Mouse (Mus musculus) A20 (cell line): ENCODE results near the gene Cemip2.

Source experiments
- DNase-seq: peaks from one replicate; pipeline ENCODE4 v3.0.0-alpha.2; 2011; ENCODE audit warnings: low read depth, low spot score

The Cemip2 gene

DNA sequence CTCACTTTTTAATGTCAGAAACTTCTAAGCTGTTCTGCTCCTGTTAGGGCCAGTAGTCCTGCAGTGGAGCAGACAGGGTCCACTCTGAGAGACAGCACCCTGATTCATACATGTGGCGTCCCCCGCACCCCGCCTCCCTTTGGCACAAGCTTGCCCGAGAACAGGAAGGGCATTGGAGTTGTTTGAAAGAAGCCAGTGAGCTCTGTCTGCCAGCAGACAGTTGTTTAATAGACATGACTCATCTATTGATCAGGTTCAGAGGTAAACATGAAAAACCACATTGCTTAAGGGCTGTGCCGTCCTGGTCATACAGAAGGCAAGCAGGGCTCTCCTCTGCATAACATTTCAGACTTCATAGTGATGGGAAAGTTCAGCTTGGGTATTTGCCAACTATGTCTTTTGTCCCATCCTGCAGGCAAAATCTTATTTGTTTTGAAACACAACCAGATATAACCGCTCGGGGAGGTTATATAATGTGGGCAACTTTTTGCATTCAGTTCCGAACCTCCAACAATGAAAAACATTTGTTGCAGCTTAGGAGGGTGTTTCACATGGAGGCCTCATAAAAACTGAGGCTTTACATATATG is 36.4 kb downstream of the Cemip2 start:
- no peak for DNase-seq

- peak; percentile 39 for DNase-seq
These were observed 38.1 kb downstream of the Cemip2 start for GRCm38 (mm10) chr19:21816260-21816659.

DNA sequence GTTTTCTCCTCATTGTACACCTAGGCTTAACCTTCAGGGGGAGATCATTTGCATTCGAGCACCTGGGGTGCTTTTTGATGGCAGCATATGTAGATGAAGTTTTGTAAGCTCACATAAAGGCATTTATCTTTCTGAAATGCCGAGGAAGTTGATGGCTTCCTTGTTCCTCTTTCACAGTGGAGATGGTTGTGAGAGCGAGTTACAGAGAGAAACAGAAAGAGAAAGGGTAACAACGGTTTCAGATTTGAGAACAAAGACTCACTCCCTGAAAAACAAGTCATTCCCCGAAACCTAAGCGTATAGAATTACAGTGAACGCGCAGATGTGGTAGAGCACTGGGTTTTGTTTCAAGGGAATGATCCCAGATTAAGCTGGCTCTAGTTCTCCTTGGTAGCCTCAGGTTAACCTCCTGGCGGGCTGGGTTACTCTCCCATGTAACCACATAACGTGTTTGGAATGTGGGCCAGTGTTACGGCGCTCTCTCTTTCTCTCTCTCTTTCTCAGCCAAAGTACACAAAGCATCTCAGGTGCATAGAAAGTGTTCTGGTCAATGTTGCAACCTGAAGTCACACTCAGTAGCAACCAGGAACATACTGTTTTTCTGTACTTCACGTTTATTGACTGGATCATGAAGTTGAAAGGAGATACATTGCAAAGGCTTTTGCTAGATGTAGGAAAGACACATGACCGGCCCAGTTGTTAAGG is 40.0 kb downstream of the Cemip2 start:
- peak; percentile 80 for DNase-seq

DNA sequence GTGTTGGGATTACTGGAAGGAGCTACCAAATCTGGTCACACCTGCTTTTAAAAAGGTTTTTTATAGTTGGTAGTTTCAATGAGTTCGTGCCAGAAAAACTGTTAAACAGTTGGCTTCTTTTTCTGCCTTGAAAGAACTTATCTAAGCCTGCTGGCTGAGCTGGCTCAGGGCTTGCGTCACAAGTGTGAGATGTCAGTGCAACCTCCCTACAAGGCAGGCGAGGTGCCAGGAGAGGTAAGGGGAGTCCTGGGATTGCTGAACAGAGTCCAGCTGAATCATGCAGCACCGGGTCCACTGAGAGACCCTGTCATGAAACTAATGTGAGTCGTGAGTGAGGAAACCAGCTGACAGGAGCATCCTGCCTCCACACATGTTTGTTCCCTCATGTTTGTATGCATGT is 41.4 kb downstream of the Cemip2 start:
- no peak for DNase-seq

DNA sequence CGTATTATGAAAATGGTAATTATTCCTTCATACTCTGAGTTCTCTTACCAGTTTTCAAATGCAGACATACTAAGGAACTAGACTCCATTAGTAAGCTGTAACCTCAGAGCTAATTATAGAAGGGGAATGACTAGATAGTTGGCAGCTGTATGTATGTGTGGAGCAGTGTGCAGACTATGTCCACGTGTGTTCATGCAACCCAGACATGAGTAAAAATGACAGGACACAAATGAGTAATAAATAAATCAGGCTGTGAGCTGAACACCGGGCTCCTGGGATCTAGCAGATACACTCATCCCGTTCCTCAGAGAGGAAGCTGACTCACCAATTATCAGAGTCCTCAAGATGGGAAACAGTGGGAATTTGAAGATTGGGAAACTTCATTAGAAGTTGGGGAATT is 42.0 kb downstream of the Cemip2 start:
- DNase-seq = peak; percentile 40

- DNase-seq = no peak
These were observed 43.7 kb downstream of the Cemip2 start for GRCm38 (mm10) chr19:21821877-21822276.

DNA sequence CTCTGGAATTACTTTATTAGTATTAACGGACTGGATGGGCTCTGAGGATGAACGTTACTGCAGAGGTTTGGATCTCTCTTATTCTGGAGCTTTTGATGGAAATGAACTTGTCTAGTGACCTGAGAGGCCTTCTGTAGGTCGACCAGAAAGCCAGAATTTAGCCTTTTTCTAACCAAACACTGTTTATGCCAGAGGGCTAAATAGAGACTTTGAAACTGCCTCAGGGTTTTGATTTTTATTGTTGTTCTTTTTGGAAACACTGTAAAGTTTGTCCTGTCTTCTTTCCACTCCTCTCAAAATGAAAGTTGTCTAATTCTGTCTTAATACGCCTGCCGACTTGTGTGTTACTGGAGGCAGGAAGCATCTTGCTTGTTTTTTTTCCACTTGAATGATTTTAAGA is 46.0 kb downstream of the Cemip2 start:
- peak; percentile 66 for DNase-seq

- DNase-seq = peak; percentile 21
These were observed 47.2 kb downstream of the Cemip2 start for GRCm38 (mm10) chr19:21825128-21825885.

- DNase-seq = no peak
These were observed 55.4 kb downstream of the Cemip2 start for GRCm38 (mm10) chr19:21833416-21833992.

DNA sequence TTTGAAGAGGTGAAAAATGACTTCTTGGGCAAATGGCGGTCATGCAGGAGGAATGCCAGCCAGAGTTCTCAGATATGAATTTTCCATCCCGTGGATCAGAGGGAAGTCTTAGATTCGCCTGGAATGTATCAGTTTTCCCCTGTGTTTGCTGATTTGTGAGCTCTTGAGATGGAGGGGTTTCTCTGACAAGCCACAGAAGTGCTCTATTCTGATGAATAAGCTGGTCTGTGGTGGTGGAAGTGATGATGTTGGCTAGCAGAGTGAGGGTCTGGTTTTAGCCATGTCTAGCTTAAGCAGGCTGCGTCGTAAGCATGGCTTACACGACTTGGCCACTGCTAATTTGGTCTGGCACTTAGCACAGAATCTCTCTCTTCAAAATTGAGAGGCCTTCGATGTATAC is 56.8 kb downstream of the Cemip2 start:
- no peak for DNase-seq

DNA sequence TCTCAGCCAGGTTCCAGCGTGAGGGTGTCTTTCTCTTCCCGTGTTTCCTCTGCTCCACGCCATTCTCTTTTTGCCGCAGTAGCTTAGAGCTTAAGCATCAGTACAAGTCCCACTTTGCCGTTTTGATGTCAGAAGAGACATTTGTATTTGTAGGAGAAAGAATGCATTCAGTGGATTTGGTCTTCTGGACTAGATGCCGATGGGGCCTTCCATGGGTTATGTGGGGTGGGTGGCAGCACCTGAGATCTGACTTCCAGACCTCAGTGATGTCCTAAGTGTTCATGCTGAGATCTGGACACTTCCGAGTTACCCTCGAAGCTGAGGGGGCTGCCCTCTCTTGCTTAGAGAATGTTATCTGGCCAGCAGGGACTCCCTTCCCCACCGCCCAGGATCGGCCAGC is 72.6 kb downstream of the Cemip2 start:
- DNase-seq = no peak

DNA sequence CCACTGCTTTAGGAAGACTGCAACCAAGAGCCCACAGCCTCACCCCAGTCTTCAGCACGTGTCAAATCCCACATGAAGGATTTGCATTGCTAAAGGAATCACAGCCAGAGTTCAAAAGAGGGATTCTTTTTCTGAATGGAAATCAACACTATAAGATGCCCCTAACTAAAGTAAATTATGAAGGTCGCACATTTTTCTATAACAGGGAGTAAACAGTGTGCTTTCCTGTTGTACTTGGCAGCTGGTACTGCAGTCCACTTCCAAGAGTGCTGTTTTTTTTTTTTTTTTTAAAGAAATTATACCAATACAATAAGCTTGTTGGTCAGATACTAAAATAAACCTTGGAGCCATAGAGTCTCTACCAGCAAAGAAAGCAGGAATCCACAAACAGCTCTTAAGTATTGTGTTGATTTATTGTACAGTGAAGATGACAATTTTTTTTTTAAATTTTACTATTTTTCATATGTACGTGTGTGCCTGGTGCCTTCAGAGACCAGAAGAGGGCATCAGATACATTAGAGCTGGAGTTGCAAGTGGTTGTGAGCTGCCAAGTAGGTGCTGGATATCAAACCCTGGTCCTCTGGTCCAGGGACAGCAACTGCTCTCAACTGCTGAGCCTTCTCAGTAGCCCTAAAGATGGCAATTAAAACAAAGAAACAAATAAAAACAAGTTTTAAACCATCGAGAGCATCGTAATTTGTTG is 76.5 kb downstream of the Cemip2 start:
- DNase-seq = no peak

DNA sequence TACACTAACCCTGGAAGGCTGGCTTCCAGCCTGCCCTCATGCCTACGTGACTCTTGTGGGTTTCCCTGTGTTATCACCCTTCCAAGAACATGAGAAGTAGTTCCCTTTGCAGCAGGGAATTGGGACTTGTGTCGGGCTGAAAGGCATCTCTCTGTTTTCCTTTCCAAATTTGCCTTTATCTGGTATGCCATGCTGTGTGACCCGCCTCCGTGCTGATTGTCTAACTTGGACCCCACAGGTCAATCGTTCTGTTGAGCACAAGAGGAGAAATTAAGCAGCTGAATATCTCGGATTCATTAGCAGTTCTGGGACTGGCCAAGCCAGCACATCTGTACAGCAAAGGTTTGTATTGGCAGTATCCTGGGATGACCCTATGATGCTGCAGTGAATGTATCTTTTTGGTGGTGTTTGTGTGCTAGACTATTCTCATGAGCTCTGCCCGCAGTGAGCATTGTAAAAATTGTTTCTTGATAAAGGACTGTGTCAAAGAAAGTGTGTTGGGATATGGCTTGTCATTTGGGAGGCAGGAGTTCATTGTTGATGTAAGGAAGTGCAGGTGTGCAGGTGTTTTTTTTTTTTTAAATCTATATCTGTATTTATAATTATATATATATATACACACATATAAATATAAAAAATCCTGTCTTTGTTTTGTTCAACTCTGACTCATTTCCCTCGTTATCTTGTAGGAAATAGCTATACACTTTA is 77.4 kb downstream of the Cemip2 start:
- no peak for DNase-seq

- no peak for DNase-seq
These were observed 80.8 kb downstream of the Cemip2 start for GRCm38 (mm10) chr19:21858846-21859521.

GRCm38 (mm10) chr19:21860132-21860531 is 82.0 kb downstream of the Cemip2 start:
- DNase-seq = peak; percentile 85

DNA sequence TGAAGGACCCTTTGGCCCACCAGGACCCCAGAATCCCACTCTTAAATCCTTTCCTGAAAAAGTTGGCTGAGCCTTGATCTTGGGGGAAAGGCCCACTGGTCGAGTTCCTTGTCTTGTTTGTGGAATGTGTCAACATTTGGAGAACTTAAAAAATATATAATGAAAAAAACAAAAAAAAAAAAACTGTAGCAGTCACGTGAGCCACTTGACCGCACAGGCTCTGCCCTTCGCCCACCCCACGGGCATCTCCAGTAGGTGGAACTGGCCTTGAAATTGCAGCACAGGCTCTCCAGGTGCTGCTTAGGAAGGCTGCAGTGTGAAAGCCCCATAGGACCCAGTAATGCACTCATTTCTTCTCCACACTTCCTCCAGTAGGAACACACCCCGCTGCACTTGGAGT is 82.8 kb downstream of the Cemip2 start:
- peak; percentile 27 for DNase-seq

GRCm38 (mm10) chr19:21862289-21862990 is 84.3 kb downstream of the Cemip2 start:
- peak; percentile 81 for DNase-seq

DNA sequence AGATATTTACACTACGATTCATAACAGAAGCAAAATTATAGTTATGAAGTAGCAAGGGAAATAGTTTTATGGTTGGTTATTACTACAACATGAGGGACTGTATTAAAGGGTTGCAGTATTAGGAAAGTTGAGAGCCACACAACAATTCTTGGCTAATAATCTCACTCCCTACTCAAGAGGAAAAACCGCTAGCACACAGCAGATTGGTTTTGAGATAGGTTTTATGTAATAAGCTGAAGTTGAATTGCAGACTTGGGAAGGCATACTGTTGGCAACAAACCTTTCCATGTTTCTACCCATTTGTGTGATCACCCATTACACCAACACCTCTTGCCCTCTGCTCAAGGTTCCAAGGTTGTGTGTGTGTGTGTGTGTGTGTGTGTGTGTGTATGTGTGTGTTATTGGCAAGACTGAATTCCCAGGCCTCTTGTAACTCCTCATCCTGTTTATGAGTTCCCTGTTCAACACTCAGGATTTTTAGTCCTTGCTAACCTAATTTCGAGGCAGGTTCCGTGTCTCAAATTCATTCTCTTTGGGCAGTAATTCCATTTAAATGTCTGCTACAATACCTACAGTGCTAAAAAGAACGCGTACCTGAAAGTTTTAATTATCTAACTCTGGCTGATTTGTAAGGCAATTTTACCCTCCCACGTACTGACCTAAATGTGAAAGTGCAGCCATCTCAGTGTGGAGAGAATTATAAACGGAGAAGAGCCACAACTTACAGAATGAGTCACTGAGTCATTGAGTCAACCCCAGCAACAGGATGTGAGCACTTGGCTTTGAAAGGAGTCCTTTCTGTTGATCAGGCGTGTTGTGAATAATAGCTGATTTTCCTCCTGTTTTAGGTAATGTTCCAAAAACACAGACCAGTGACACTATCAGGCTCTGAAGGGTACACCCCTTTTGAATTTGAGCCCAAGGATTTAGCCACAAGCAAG is 85.1 kb downstream of the Cemip2 start:
- DNase-seq = peak; percentile 69
